Mouse (Mus musculus): ENCODE measurements around the gene Gys1. TPM values are rescaled to one million over a fixed set of nuclear protein-coding genes. Genes with fewer than 3 reads are reported as not detected.

Gene Gys1
- total RNA-seq, 2 experiments from 2014 or later: 275 to 279 TPM

DNA sequence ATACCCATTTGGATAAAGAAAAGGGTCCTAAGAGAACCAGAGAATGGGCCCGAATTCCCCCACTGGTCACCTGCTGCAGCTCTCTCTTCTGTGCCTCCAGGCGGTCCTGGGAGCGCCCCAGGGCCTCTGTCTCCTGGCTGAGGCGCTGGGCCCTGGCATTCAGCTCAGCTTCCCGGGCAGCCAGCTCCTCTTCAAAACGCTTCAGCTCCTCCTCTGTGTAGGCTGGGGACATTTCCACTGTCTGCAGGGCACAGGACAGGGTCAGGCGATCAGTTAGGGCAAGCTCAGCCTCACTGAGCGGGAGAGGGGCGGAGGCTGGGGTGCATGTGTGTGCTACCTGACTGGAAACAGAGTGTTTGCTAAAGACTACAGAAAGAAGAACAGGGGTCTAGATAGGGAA lies 59.9 kb downstream of the Gys1 start:
- DNase-seq: no peak
- intact Hi-C loops (cut with DNase I): no loop called here

DNA sequence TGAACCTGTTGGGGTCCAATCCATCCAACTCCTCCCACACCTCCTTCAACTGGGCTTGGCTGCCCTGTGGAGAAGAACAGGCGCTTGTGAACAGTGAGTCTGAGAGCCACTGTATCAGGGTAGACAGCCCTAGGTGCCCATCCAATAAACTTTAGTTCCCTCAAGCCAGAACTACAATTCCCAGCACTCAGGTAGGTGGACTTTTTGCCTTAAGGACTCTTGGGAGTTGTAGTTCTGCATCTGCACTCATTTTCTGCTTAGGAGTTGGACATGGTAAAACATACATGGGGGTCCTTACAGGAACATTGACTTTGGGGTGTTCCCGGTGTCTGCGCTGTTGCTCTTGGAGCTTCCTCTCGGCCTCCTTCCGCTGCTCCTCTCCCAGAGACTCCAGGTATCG lies 63.8 kb downstream of the Gys1 start:
- intact Hi-C loops (cut with DNase I): no loop called here
- no peak for DNase-seq

Small RNA genes within 50 kb of the gene (microRNA-seq; reads per million reads assigned to microRNA genes)
- 0 to 0.36 reads per million in 2 experiments for gene Gm22133

Other genes with a start within 250 kb of the Gys1 start
- gene Ccdc155, start 230.0 kb upstream of the Gys1 start, total RNA-seq (2021): not detected
- not detected for gene Dkkl1, start 222.7 kb upstream of the Gys1 start, total RNA-seq (2021)
- gene Tead2, start 219.1 kb upstream of the Gys1 start, total RNA-seq (2021): 1 to 10 TPM; 2.7 to 3.3 TPM
- 1 to 10 TPM in 1 of 2 experiments, under 1 TPM in 1; 0.79 to 1.5 TPM for gene Cd37, start 195.7 kb upstream of the Gys1 start, total RNA-seq (2021)
- gene Slc6a16, start 193.8 kb upstream of the Gys1 start, total RNA-seq (2021): not detected
- not detected for gene Slc6a21, start 157.3 kb upstream of the Gys1 start, total RNA-seq (2021)
- 10 to 100 TPM; 20.1 to 20.7 TPM for gene Trpm4, start 101.1 kb upstream of the Gys1 start, total RNA-seq (2021)
- 100 to 1,000 TPM; 818 to 890 TPM for gene Hrc, start 99.6 kb upstream of the Gys1 start, total RNA-seq (2021)
- gene Ppfia3, start 67.8 kb upstream of the Gys1 start, total RNA-seq (2021): under 1 TPM; 0.07 to 0.08 TPM
- gene Lin7b, start 64.3 kb upstream of the Gys1 start, total RNA-seq (2021): not detected
- 10 to 100 TPM; 70.2 to 84.1 TPM for gene Snrnp70, start 39.1 kb upstream of the Gys1 start, total RNA-seq (2021)
- gene Kcna7, start 29.2 kb upstream of the Gys1 start, total RNA-seq (2021): 10 to 100 TPM; 78.3 to 85.9 TPM
- gene Ntf5, start 21.1 kb upstream of the Gys1 start, total RNA-seq (2021): 1 to 10 TPM; 3.4 to 5.5 TPM
- under 1 TPM; 0.54 to 0.67 TPM for gene Lhb, start 14.0 kb upstream of the Gys1 start, total RNA-seq (2021)
- 10 to 100 TPM; 22.1 to 23.0 TPM for gene Ruvbl2, start 3.3 kb downstream of the Gys1 start, total RNA-seq (2021)
- gene Ftl1, start 25.0 kb downstream of the Gys1 start, total RNA-seq (2021): 100 to 1,000 TPM; 132 to 146 TPM
- gene Bax, start 32.1 kb downstream of the Gys1 start, total RNA-seq (2021): 10 to 100 TPM; 13.8 to 14.6 TPM
- under 1 TPM in 1 of 2 experiments, not detected in 1; 0.39 TPM for gene Tulp2, start 47.0 kb downstream of the Gys1 start, total RNA-seq (2021)
- 1 to 10 TPM; 6.1 to 6.6 TPM for gene Gm45808, start 52.0 kb downstream of the Gys1 start, total RNA-seq (2021)
- gene Dhdh, start 54.0 kb downstream of the Gys1 start, total RNA-seq (2021): 10 to 100 TPM; 11.4 to 12.8 TPM
- gene Nucb1, start 75.6 kb downstream of the Gys1 start, total RNA-seq (2021): 10 to 100 TPM; 48.6 to 65.4 TPM
- gene Ppp1r15a, start 91.4 kb downstream of the Gys1 start, total RNA-seq (2021): 10 to 100 TPM; 22.9 to 25.3 TPM
- 1 to 10 TPM; 3.0 to 4.8 TPM for gene Plekha4, start 91.5 kb downstream of the Gys1 start, total RNA-seq (2021)
- gene Hsd17b14, start 120.0 kb downstream of the Gys1 start, total RNA-seq (2021): 1 to 10 TPM; 1.9 to 2.8 TPM
- 10 to 100 TPM; 55.7 to 86.8 TPM for gene Bcat2, start 135.3 kb downstream of the Gys1 start, total RNA-seq (2021)
- not detected for gene Fgf21, start 180.6 kb downstream of the Gys1 start, total RNA-seq (2021)
- gene Fut1, start 182.4 kb downstream of the Gys1 start, total RNA-seq (2021): not detected
- gene Izumo1, start 187.0 kb downstream of the Gys1 start, total RNA-seq (2021): not detected
- gene Rasip1, start 192.6 kb downstream of the Gys1 start, total RNA-seq (2021): 1 to 10 TPM; 6.9 to 7.0 TPM
- gene Mamstr, start 205.1 kb downstream of the Gys1 start, total RNA-seq (2021): 10 to 100 TPM; 45.7 to 49.7 TPM
- gene Fut2, start 231.6 kb downstream of the Gys1 start, total RNA-seq (2021): 1 to 10 TPM in 1 of 2 experiments, under 1 TPM in 1; 0.51 to 1.2 TPM
- under 1 TPM; 0.52 to 0.69 TPM for gene Ntn5, start 249.2 kb downstream of the Gys1 start, total RNA-seq (2021)